Mouse (Mus musculus): ENCODE results near the gene Tgm2. TPM values are rescaled to one million over a fixed set of nuclear protein-coding genes. Genes with fewer than 3 reads are reported as not detected.

Gene Tgm2
- polyA plus RNA-seq (2017; shearing (Covaris generic)), result 1 to 10 TPM; 2.9 to 6.7 TPM

GRCm38 (mm10) chr2:158146223-158146622 lies at the start of gene Tgm2:
Gene Tgm2 (minus strand): TSS chr2:158146436.

Other genes starting within 250 kb of the Tgm2 start
- gene Vstm2l, start 231.8 kb downstream of the Tgm2 start, polyA plus RNA-seq (2017; shearing (Covaris generic)), result not detected
- gene Tti1, start 118.0 kb downstream of the Tgm2 start, polyA plus RNA-seq (2017; shearing (Covaris generic)), result 10 to 100 TPM; 18.8 to 24.9 TPM
- gene Rprd1b, start 117.9 kb downstream of the Tgm2 start, polyA plus RNA-seq (2017; shearing (Covaris generic)), result 10 to 100 TPM; 31.5 to 35.9 TPM
- under 1 TPM in 1 of 2 experiments, not detected in 1; 0.23 TPM for gene D630003M21Rik, start 82.8 kb upstream of the Tgm2 start, polyA plus RNA-seq (2017; shearing (Covaris generic))
- gene Bpi, start 111.7 kb upstream of the Tgm2 start, polyA plus RNA-seq (2017; shearing (Covaris generic)), result not detected
- under 1 TPM; 0.14 to 0.37 TPM for gene Lbp, start 160.1 kb upstream of the Tgm2 start, polyA plus RNA-seq (2017; shearing (Covaris generic))
- under 1 TPM in 1 of 2 experiments, not detected in 1; 0.47 TPM for gene Snhg11, start 229.2 kb upstream of the Tgm2 start, polyA plus RNA-seq (2017; shearing (Covaris generic))

Data from activated CD4-positive, CD25-positive, alpha-beta regulatory T cell (primary cell).